Mouse (Mus musculus): ENCODE measurements around the gene Grik4. TPM values are rescaled to one million over a fixed set of nuclear protein-coding genes. Genes with fewer than 3 reads are reported as not detected.

The Grik4 gene
- polyA plus RNA-seq, 1 experiment from 2014 or later = 0.62 TPM

GRCm38 (mm10) chr9:42736697-42737335 is 207.5 kb downstream of the Grik4 start:
- Histone ChIP-seq H3K4me3 (no peak overlapping the region), H3K4me2 (no peak overlapping the region), H3K9ac (no peak overlapping the region), H3K27ac (replicated peaks) (no peak overlapping the region), H3K9me3 (no peaks in the 10 kb centered on the region), H3K36me3 (no peaks in the 10 kb centered on the region), H3K4me1 (0 out of 2 replicates have a peak, but pooled peaks cover 3% of the 10 kb centered on the region), H3K27me3 (replicated peaks) (no peaks in the 10 kb centered on the region)
- 60% methylated on average over 7 of the region's 7 CpGs for WGBS
- no peak for ATAC-seq (ENCODE audit: extremely low read depth, insufficient number of reproducible peaks, low FRiP score, low TSS enrichment)

GRCm38 (mm10) chr9:42735086-42735485 is 209.2 kb downstream of the Grik4 start:
- Histone ChIP-seq H3K4me1 (peaks cover 12% of the 10 kb centered on the region), H3K36me3 (no peaks in the 10 kb centered on the region), H3K9ac (no peak overlapping the region), H3K4me2 (no peak overlapping the region), H3K9me3 (no peaks in the 10 kb centered on the region), H3K27me3 (replicated peaks) (no peaks in the 10 kb centered on the region), H3K27ac (replicated peaks) (no peak overlapping the region), H3K4me3 (no peak overlapping the region)
- 74% methylated on average over 5 of the region's 5 CpGs for WGBS
- ATAC-seq (ENCODE audit: extremely low read depth, insufficient number of reproducible peaks, low FRiP score, low TSS enrichment) = no peak

GRCm38 (mm10) chr9:42732731-42733318 is 211.5 kb downstream of the Grik4 start:
- Histone ChIP-seq H3K9ac (no peak overlapping the region), H3K4me3 (no peak overlapping the region), H3K9me3 (no peaks in the 10 kb centered on the region), H3K36me3 (no peaks in the 10 kb centered on the region), H3K27ac (replicated peaks) (no peak overlapping the region), H3K4me1 (peaks cover 12% of the 10 kb centered on the region), H3K4me2 (no peak overlapping the region), H3K27me3 (replicated peaks) (no peaks in the 10 kb centered on the region)
- WGBS = 72% methylated on average over 9 of the region's 9 CpGs
- ATAC-seq (ENCODE audit: extremely low read depth, insufficient number of reproducible peaks, low FRiP score, low TSS enrichment) = no peak

GRCm38 (mm10) chr9:42728472-42728871 is 215.8 kb downstream of the Grik4 start:
- no peak overlapping the region for H3K27ac ChIP-seq (replicated peaks)
- no peak for ATAC-seq (ENCODE audit: extremely low read depth, insufficient number of reproducible peaks, low FRiP score, low TSS enrichment)
- no peaks in the 10 kb centered on the region for H3K27me3 ChIP-seq (replicated peaks)
- no peak overlapping the region for H3K9ac ChIP-seq
- no peak overlapping the region for H3K4me2 ChIP-seq
- H3K4me3 ChIP-seq = no peak overlapping the region
- H3K4me1 ChIP-seq = peaks cover 16% of the 10 kb centered on the region
- H3K36me3 ChIP-seq = no peaks in the 10 kb centered on the region
- H3K9me3 ChIP-seq = no peaks in the 10 kb centered on the region
- 61% methylated on average over 6 of the region's 6 CpGs for WGBS

GRCm38 (mm10) chr9:42727661-42728060 is 216.6 kb downstream of the Grik4 start:
- no peak for ATAC-seq (ENCODE audit: extremely low read depth, insufficient number of reproducible peaks, low FRiP score, low TSS enrichment)
- Histone ChIP-seq H3K4me1 (peaks cover 13% of the 10 kb centered on the region), H3K27ac (replicated peaks) (no peak overlapping the region), H3K9me3 (no peaks in the 10 kb centered on the region), H3K4me2 (no peak overlapping the region), H3K36me3 (no peaks in the 10 kb centered on the region), H3K27me3 (replicated peaks) (no peaks in the 10 kb centered on the region), H3K9ac (no peak overlapping the region), H3K4me3 (no peak overlapping the region)
- 83% methylated on average over 6 of the region's 6 CpGs for WGBS

GRCm38 (mm10) chr9:42727186-42727585 is 217.1 kb downstream of the Grik4 start:
- 61% methylated on average over 5 of the region's 5 CpGs for WGBS
- no peak overlapping the region for H3K4me3 ChIP-seq
- no peaks in the 10 kb centered on the region for H3K27me3 ChIP-seq (replicated peaks)
- no peaks in the 10 kb centered on the region for H3K9me3 ChIP-seq
- no peak overlapping the region for H3K4me2 ChIP-seq
- no peaks in the 10 kb centered on the region for H3K36me3 ChIP-seq
- no peak overlapping the region for H3K27ac ChIP-seq (replicated peaks)
- ATAC-seq (ENCODE audit: extremely low read depth, insufficient number of reproducible peaks, low FRiP score, low TSS enrichment) = no peak
- peaks cover 13% of the 10 kb centered on the region for H3K4me1 ChIP-seq
- H3K9ac ChIP-seq = no peak overlapping the region

GRCm38 (mm10) chr9:42724099-42724498 is 220.2 kb downstream of the Grik4 start:
- H3K9ac ChIP-seq = no peak overlapping the region
- WGBS = 59% methylated on average over 7 of the region's 7 CpGs
- no peaks in the 10 kb centered on the region for H3K36me3 ChIP-seq
- no peak overlapping the region for H3K4me2 ChIP-seq
- no peaks in the 10 kb centered on the region for H3K9me3 ChIP-seq
- no peak overlapping the region for H3K27ac ChIP-seq (replicated peaks)
- H3K27me3 ChIP-seq (replicated peaks) = no peaks in the 10 kb centered on the region
- no peak for ATAC-seq (ENCODE audit: extremely low read depth, insufficient number of reproducible peaks, low FRiP score, low TSS enrichment)
- 0 out of 2 replicates have a peak, but pooled peaks cover 4% of the 10 kb centered on the region for H3K4me1 ChIP-seq
- H3K4me3 ChIP-seq = no peak overlapping the region

GRCm38 (mm10) chr9:42722501-42722900 is 221.8 kb downstream of the Grik4 start:
- H3K27me3 ChIP-seq (replicated peaks) = no peaks in the 10 kb centered on the region
- WGBS = 46% methylated on average over 4 of the region's 4 CpGs
- H3K4me1 ChIP-seq = 0 out of 2 replicates have a peak, but pooled peaks cover 4% of the 10 kb centered on the region
- H3K4me2 ChIP-seq = no peak overlapping the region
- no peak overlapping the region for H3K9ac ChIP-seq
- no peak overlapping the region for H3K4me3 ChIP-seq
- no peak for ATAC-seq (ENCODE audit: extremely low read depth, insufficient number of reproducible peaks, low FRiP score, low TSS enrichment)
- no peaks in the 10 kb centered on the region for H3K36me3 ChIP-seq
- no peaks in the 10 kb centered on the region for H3K9me3 ChIP-seq
- H3K27ac ChIP-seq (replicated peaks) = no peak overlapping the region

GRCm38 (mm10) chr9:42721718-42722117 is 222.6 kb downstream of the Grik4 start:
- 0 out of 2 replicates have a peak, but pooled peaks cover under 1% of the 10 kb centered on the region for H3K4me1 ChIP-seq
- WGBS = 82% methylated on average over 9 of the region's 9 CpGs

GRCm38 (mm10) chr9:42721146-42721545 is 223.1 kb downstream of the Grik4 start:
- ATAC-seq (ENCODE audit: extremely low read depth, insufficient number of reproducible peaks, low FRiP score, low TSS enrichment) = no peak
- 80% methylated on average over 4 of the region's 4 CpGs for WGBS
- no peak overlapping the region for H3K4me2 ChIP-seq
- H3K4me1 ChIP-seq = no peaks in the 10 kb centered on the region
- no peaks in the 10 kb centered on the region for H3K9me3 ChIP-seq
- H3K36me3 ChIP-seq = no peaks in the 10 kb centered on the region
- no peak overlapping the region for H3K27ac ChIP-seq (replicated peaks)
- H3K4me3 ChIP-seq = no peak overlapping the region
- no peak overlapping the region for H3K9ac ChIP-seq
- no peaks in the 10 kb centered on the region for H3K27me3 ChIP-seq (replicated peaks)

More at GRCm38 (mm10) chr9:42721718-42722117, 222.6 kb downstream of the Grik4 start:
- Histone ChIP-seq H3K27me3 (replicated peaks) (no peaks in the 10 kb centered on the region), H3K36me3 (no peaks in the 10 kb centered on the region), H3K9ac (no peak overlapping the region), H3K27ac (replicated peaks) (no peak overlapping the region), H3K4me3 (no peak overlapping the region), H3K4me2 (no peak overlapping the region), H3K9me3 (no peaks in the 10 kb centered on the region)
- no peak for ATAC-seq (ENCODE audit: extremely low read depth, insufficient number of reproducible peaks, low FRiP score, low TSS enrichment)

GRCm38 (mm10) chr9:42713912-42714311 is 230.4 kb downstream of the Grik4 start:
- no peak overlapping the region for H3K4me2 ChIP-seq
- no peaks in the 10 kb centered on the region for H3K4me1 ChIP-seq
- no peak overlapping the region for H3K4me3 ChIP-seq
- H3K36me3 ChIP-seq = no peaks in the 10 kb centered on the region
- no peak for ATAC-seq (ENCODE audit: extremely low read depth, insufficient number of reproducible peaks, low FRiP score, low TSS enrichment)
- H3K27me3 ChIP-seq (replicated peaks) = peaks cover 5% of the 10 kb centered on the region
- H3K27ac ChIP-seq (replicated peaks) = no peak overlapping the region
- H3K9ac ChIP-seq = no peak overlapping the region
- 71% methylated on average over 8 of the region's 8 CpGs for WGBS
- no peaks in the 10 kb centered on the region for H3K9me3 ChIP-seq

- Histone ChIP-seq H3K36me3 (no peaks in the 10 kb centered on the region), H3K27me3 (replicated peaks) (peaks cover 8% of the 10 kb centered on the region; the same call in 1 of the 2 replicates), H3K27ac (replicated peaks) (no peak overlapping the region), H3K9ac (no peak overlapping the region), H3K4me1 (0 out of 2 replicates have a peak, but pooled peaks cover 3% of the 10 kb centered on the region), H3K9me3 (no peaks in the 10 kb centered on the region), H3K4me2 (no peak overlapping the region), H3K4me3 (no peak overlapping the region)
- no peak for ATAC-seq (ENCODE audit: extremely low read depth, insufficient number of reproducible peaks, low FRiP score, low TSS enrichment)
- WGBS = 75% methylated on average over 7 of the region's 7 CpGs
These were observed 238.4 kb downstream of the Grik4 start for GRCm38 (mm10) chr9:42705848-42706247.

Measured in heart, embryonic 13.5 days (tissue).